Mouse (Mus musculus) stomach, embryonic 14.5 days (tissue): ENCODE results near the gene Mbd6. TPM values are rescaled to one million over a fixed set of nuclear protein-coding genes. Genes with fewer than 3 reads are reported as not detected.
"Not testable (repeated sequence)": the region's sequence is repeated elsewhere in the genome, so short reads cannot be mapped to it uniquely, and the experiment has no call there.

Experiments
- ATAC-seq: fragments of 200-750 bp; cut with Nextera tagmentation; 2 replicates; pipeline ENCODE4 v1.8.0; 2017; ENCODE audit warnings: low read depth, moderate TSS enrichment; ENCODE audit not compliant: insufficient number of reproducible peaks, insufficient read depth, low FRiP score
- H3K27ac ChIP-seq: fragments of 300-500 bp; sonication (generic); 2 replicates; pipeline ENCODE4 v1.5.1; 2014; ENCODE audit warnings: mild to moderate bottlenecking, low read length, moderate library complexity, mixed read lengths
- H3K27me3 ChIP-seq: fragments of 300-500 bp; sonication (generic); 2 replicates; pipeline ENCODE4 v1.6.1; 2014; ENCODE audit warnings: low read length, control low read depth, mixed read lengths; ENCODE audit not compliant: control insufficient read depth, insufficient read depth
- H3K36me3 ChIP-seq: fragments of 300-500 bp; sonication (generic); 2 replicates; pipeline ENCODE4 v1.6.1; 2014; ENCODE audit warnings: mild to moderate bottlenecking, control low read depth, low read length, moderate library complexity, mixed read lengths; ENCODE audit not compliant: control insufficient read depth, insufficient read depth
- H3K4me1 ChIP-seq: fragments of 300-500 bp; sonication (generic); 2 replicates; pipeline ENCODE4 v1.6.1; 2014; ENCODE audit warnings: low read length, control low read depth, mixed read lengths; ENCODE audit not compliant: control insufficient read depth, insufficient read depth
- H3K4me2 ChIP-seq: fragments of 300-500 bp; sonication (generic); replicated peaks from 2 replicates; pipeline ENCODE4 v1.6.1; 2014; ENCODE audit warnings: low read depth, low read length, control low read depth
- H3K4me3 ChIP-seq: fragments of 300-500 bp; sonication (generic); 2 replicates; pipeline ENCODE4 v1.5.1; 2014; ENCODE audit warnings: low read depth, low read length, control low read depth
- H3K9ac ChIP-seq: fragments of 300-500 bp; sonication (generic); replicated peaks from 2 replicates; pipeline ENCODE4 v1.6.1; 2014; ENCODE audit warnings: low read depth, mild to moderate bottlenecking, control low read depth, low read length, moderate library complexity, mixed read lengths
- H3K9me3 ChIP-seq: fragments of 300-500 bp; sonication (generic); 2 replicates; pipeline ENCODE4 v1.6.1; 2016; ENCODE audit warnings: low read depth, low read length, control low read depth; ENCODE audit not compliant: control insufficient read depth
- WGBS: fragments of 180-500 bp; shearing (Covaris S2); extraction: QIAGEN DNeasy Blood & Tissue Kit; methylation state at CpG from one replicate; pipeline ENCODE4 v1.1.7; 2014; 5-methylcytosine and 5-hydroxymethylcytosine counted together
- polyA plus RNA-seq: library from polyadenylated mRNA; unstranded; fragments of >200 nt; fragmentation: Nextera tagmentation; extraction: Ambion mirVana; gene quantifications from 2 replicates; pipeline ENCODE4 v1.2.1, GENCODE M21; 2014

The Mbd6 gene
- polyA plus RNA-seq, 1 experiment from 2014 or later = 22.2 TPM

DNA sequence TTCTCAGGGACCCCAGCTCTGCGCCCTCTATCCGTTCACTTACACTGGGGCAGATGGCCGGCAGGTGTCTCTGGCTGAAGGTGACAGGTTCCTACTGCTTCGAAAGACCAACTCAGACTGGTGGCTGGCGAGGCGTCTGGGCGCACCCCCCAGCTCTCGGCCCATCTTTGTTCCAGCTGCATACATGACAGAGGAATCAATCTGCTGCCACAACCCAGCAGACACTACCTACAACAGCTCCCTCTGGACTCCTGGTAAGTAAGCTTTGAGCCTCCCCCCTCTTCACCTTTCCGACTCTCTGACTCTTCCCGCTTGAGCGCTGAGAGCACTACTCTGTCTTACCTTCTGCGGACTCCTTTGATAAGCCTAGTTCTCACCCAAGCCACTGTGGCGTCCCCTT is 33.4 kb upstream of the Mbd6 start:
- WGBS = 55% methylated on average over 13 of the region's 13 CpGs
- ATAC-seq = no peak
- Histone ChIP-seq H3K9me3 (0 out of 2 replicates have a peak, but pooled peaks cover 2% of the 10 kb centered on the region), H3K27ac (no peak overlapping the region), H3K4me1 (peaks cover 14% of the 10 kb centered on the region; the same call in 1 of the 2 replicates), H3K9ac (no peak overlapping the region), H3K4me2 (no peak overlapping the region), H3K4me3 (no peak overlapping the region), H3K36me3 (no peaks in the 10 kb centered on the region), H3K27me3 (0 out of 2 replicates have a peak, but pooled peaks cover 12% of the 10 kb centered on the region)

DNA sequence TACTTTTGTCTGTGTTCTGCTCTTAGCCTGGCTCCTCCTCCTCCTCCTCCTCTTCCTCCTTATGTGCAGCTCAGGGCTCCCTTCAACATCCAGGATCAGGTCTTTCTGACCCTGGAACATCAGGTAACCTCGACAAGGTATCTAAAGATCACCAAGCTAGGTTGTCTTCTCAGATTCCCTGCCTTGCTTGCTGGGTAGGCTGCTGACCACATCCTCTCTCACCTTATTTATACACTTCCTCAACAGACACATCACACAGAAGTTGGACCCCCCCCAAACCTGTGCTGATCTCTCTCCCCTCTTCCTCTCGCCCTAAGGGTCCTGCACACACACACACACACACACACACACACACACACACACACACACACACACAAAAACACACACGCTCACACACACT is 32.8 kb upstream of the Mbd6 start, which contains the start of gene Arhgap9:
Gene Arhgap9, plus strand, starts transcription at position 344 of the 400 bp plus-strand sequence.
- H3K9me3 ChIP-seq = no peaks in the 10 kb centered on the region
- H3K4me2 ChIP-seq = no peak within 1 kb of the TSS
- H3K27me3 ChIP-seq = 0 out of 2 replicates have a peak, but pooled peaks cover 11% of the 10 kb centered on the region
- 73% methylated on average over 3 of the region's 3 CpGs for WGBS
- H3K4me1 ChIP-seq = peaks cover 11% of the 10 kb centered on the region; the same call in 1 of the 2 replicates
- no peak for ATAC-seq
- H3K4me3 ChIP-seq = no peak within 1 kb of the TSS
- H3K9ac ChIP-seq = no peak within 1 kb of the TSS
- no peak within 1 kb of the TSS for H3K27ac ChIP-seq
- no peaks in the 10 kb centered on the region for H3K36me3 ChIP-seq

DNA sequence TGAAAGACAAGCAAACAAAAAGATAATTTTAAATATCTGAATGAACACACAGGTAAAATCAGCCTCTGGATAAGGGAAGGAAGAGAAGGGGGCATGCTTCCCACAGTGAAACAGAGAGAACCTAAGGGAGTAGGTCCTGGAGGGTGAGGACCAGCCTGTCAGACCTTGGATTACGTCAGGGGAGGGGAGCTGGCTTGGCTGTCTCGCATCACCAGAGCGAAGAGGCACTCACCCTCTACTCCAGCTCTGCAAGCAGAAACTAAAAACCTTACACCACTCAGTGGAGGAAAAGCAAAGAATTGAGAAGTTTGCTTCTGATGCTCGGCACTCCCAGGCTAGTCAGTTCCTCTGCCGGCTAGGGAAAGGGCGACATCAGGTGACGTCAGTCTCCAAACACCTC is 31.2 kb upstream of the Mbd6 start:
- no peak for ATAC-seq
- Histone ChIP-seq H3K27ac (no peak overlapping the region), H3K36me3 (no peaks in the 10 kb centered on the region), H3K4me3 (no peak overlapping the region), H3K9me3 (no peaks in the 10 kb centered on the region), H3K4me2 (no peak overlapping the region), H3K9ac (no peak overlapping the region), H3K4me1 (no peaks in the 10 kb centered on the region), H3K27me3 (0 out of 2 replicates have a peak, but pooled peaks cover 2% of the 10 kb centered on the region)
- 73% methylated on average over 7 of the region's 7 CpGs for WGBS

DNA sequence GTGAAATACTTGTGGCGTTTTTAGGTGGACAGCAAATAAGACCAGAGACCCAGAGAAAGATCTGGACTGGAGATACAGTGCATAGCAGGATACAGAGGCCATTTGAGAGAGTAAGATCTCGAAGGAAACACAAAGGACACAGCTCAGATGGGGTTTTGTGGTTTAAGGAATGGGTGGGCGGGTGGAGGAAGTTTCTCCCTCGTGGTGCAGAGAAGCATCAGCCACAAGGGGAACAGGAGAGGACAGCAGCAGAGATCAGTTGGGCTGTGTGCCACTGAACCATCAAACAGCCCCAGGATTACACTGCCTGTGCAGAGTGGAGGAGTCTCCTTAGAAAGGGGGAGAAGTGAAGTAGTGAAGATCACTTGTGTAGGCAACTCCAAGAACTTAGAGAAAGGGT is 29.2 kb upstream of the Mbd6 start:
- no peak for ATAC-seq
- Histone ChIP-seq H3K4me1 (no peaks in the 10 kb centered on the region), H3K9me3 (no peaks in the 10 kb centered on the region), H3K27ac (no peak overlapping the region), H3K4me2 (no peak overlapping the region), H3K4me3 (no peak overlapping the region), H3K9ac (no peak overlapping the region), H3K27me3 (no peaks in the 10 kb centered on the region), H3K36me3 (no peaks in the 10 kb centered on the region)
- WGBS = 36% methylated on average over 4 of the region's 4 CpGs

DNA sequence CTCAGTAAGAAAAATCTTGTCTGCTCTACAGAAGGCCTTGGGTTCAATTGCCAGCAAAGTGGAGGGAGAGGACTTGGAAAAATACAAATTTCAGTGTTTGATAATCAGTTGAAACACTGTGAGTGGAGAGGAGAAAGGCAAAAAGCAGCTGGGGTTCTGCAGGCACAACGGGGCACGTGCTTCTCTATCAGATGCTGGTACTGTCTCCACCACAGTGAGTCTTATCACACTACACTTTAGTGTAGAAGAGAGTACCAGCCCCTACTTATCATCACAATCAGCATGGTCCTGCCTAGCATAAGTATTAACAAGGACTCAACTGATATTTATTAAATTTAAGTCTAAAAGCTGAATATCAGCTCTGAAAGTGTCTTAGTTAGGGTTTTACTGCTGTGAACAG is 28.5 kb upstream of the Mbd6 start:
- no peaks in the 10 kb centered on the region for H3K36me3 ChIP-seq
- no peaks in the 10 kb centered on the region for H3K4me1 ChIP-seq
- H3K4me2 ChIP-seq = no peak overlapping the region
- H3K27ac ChIP-seq = no peak overlapping the region
- no peak overlapping the region for H3K9ac ChIP-seq
- WGBS = 76% methylated on average over 2 of the region's 2 CpGs
- H3K4me3 ChIP-seq = no peak overlapping the region
- no peaks in the 10 kb centered on the region for H3K27me3 ChIP-seq
- no peak for ATAC-seq
- no peaks in the 10 kb centered on the region for H3K9me3 ChIP-seq

DNA sequence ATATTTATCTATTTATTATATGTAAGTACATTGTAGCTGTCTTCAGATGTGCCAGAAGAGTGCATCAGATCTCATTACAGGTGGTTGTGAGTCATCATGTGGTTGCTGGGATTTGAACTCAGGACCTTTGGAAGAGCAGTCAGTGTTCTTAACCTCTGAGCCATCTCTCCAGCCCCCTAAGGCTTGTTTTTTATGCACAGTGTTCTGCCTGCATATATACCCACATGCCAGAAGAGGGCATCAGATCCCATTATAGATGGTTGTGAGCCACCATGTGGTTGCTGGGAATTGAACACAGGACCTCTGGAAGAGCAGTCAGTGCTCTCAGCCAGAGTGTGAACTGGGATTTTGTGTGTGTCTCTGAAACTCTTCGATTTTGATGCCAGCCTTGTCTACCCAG is 26.1 kb upstream of the Mbd6 start:
- H3K27ac ChIP-seq, H3K9me3 ChIP-seq, H3K36me3 ChIP-seq, ATAC-seq, H3K27me3 ChIP-seq, H3K4me3 ChIP-seq, H3K4me2 ChIP-seq, H3K9ac ChIP-seq, H3K4me1 ChIP-seq: not testable (repeated sequence)
- WGBS = 85% methylated on average over 1 of the region's 1 CpGs

DNA sequence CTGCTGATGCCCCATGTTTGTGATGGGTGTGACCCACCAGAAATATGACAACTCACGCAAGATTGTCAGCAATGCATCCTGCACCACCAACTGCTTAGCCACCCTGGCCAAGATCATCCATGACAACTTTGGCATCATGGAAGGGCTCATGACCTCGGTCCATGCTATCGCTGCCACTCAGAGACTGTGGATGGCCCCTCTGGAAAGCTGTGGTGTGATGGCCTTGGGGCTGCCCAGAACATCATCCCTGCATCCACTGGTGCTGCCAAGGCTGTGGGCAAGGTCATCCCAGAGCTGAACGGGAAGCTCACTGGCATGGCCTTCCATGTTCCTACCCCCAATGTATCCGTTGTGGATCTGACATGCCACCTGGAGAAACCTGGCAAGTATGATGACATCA is 24.7 kb upstream of the Mbd6 start:
- not testable (repeated sequence) for H3K36me3 ChIP-seq, H3K9me3 ChIP-seq, H3K4me3 ChIP-seq, H3K27ac ChIP-seq, ATAC-seq, H3K9ac ChIP-seq, H3K4me2 ChIP-seq, H3K27me3 ChIP-seq, H3K4me1 ChIP-seq
- WGBS = 91% methylated on average over 5 of the region's 5 CpGs

DNA sequence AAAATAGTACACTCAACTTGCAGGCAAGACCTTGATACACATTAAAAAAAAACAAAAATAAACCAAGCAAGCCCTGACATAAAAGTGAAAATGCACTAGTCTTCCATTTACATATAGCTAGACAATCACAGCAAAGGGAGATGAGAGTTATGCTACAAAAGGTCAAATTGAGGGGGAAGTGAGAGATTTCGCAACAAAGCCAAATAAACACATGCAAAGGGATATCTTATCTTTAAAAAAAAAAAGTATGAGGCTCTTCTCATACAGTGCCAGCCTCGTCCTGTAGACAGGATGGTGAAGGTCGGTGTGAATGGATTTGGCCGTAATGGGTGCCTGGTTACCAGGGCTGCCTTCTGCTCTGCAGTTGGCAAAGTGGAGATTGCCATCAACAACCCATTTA is 24.0 kb upstream of the Mbd6 start:
- no peak overlapping the region for H3K27ac ChIP-seq
- no peak for ATAC-seq
- no peak overlapping the region for H3K4me2 ChIP-seq
- peaks cover 7% of the 10 kb centered on the region; the same call in 1 of the 2 replicates for H3K4me1 ChIP-seq
- peaks cover 12% of the 10 kb centered on the region for H3K36me3 ChIP-seq
- H3K4me3 ChIP-seq = no peak overlapping the region
- H3K9me3 ChIP-seq = no peaks in the 10 kb centered on the region
- H3K9ac ChIP-seq = no peak overlapping the region
- H3K27me3 ChIP-seq = no peaks in the 10 kb centered on the region
- 72% methylated on average over 4 of the region's 4 CpGs for WGBS

DNA sequence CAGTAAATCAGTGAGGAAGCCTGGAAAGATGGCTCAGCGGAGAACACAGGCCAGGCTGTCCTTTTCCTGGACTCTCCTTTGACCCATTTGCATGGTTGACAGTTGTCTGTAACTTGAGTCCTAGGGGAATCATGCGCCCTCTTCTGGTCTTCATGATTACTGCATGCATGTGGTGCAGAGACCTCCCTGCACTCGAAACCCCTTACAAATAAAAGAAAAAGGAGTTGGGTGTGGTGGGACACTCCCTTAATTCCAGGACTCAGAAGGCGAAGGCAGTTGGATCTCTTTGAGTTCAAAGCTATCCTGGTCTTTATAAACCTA is 23.5 kb upstream of the Mbd6 start:
- peaks cover 7% of the 10 kb centered on the region; the same call in 1 of the 2 replicates for H3K4me1 ChIP-seq
- 3% methylated on average over 4 of the region's 4 CpGs for WGBS
- peak overlapping the region; percentile 67 for H3K27ac ChIP-seq
- peak; percentile 19; the same call in 1 of the 2 replicates for ATAC-seq
- no peaks in the 10 kb centered on the region for H3K27me3 ChIP-seq
- H3K9me3 ChIP-seq = no peaks in the 10 kb centered on the region
- H3K4me2 ChIP-seq = peak overlapping the region; percentile 83
- H3K4me3 ChIP-seq = peak overlapping the region; percentile 78
- peaks cover 18% of the 10 kb centered on the region for H3K36me3 ChIP-seq
- peak overlapping the region; percentile 64; the same call in 1 of the 2 replicates for H3K9ac ChIP-seq
